Mouse (Mus musculus): Measurements from ENCODE around the gene Tmem203. TPM values are rescaled to one million over a fixed set of nuclear protein-coding genes. Genes with fewer than 3 reads are reported as not detected.

Tmem203 gene
- polyA plus RNA-seq, 1 experiment from 2014 or later = 15.9 TPM

DNA sequence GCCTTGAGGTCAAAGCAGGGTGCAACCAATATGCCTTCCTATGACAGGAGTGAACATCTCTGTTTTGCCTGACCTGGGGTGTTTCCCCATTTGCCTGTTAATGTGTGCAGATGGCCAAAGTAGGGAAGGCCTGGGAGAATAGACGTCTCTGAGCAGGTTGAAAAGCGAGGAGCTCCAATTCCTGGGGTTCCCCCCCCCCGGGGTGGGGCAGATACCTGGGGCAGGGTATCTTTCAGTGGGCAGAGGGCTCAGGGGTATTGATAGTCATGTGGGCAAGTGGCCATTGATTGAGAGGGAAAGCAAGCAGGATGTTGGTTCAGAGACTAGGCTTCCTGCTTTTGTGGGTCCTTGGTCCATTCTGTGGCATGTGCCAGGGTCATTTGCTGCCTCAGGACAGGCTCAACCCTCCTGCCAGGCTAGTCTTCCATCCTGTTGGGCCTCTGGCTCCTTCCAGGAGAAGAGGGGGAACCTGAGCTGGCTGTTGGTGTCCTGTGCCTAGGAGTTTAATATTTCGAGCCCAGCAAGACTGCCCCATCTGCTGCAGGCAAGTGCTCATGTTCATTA lies 12.6 kb downstream of the Tmem203 start:
- H3K9me3 ChIP-seq = no peaks in the 10 kb centered on the region
- peaks cover 28% of the 10 kb centered on the region for H3K36me3 ChIP-seq (replicated peaks)
- WGBS = 79% methylated on average over 4 of the region's 4 CpGs
- no peak overlapping the region for H3K27ac ChIP-seq
- peaks cover 62% of the 10 kb centered on the region for H3K4me1 ChIP-seq
- no peak for DNase-seq (ENCODE audit: extremely low spot score, low spot score)
- H3K4me3 ChIP-seq = no peak overlapping the region
- H3K27me3 ChIP-seq (ENCODE audit: poor library complexity, severe bottlenecking) = peaks cover 24% of the 10 kb centered on the region

DNA sequence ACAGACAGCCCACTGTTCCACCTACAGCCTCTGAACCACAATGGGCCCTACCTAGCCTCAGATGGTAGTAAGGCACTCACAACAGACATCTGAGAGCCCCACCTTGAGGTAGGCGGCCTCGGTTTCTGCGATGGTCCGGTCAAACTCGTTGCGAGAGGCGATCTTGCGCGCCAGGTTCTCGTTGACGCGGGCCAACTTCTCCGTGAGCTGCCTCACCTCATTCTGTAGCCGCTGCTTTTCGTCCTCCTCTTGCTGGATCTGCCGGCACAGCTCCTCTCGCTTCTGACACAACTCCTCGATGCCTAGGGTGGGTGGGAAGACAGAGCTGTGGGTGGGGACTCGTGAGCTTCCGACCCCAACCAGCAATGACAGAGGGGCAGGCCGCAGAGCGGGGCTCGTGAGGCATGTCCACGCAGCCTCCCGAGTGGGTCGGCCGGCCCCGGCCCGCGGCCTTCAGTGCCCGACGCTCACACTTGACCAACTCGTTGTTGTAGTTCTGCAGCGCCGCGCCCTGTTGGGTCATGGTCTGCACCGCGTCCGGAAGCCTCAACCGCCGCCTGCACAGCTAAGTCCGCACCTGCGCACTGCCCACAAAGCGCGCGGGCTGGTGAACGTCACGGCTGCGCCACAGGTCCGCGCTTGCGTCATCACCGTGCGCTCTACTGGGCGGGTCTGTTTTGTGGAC lies 16.7 kb downstream of the Tmem203 start, which contains the start of the genes Ssna1 and Anapc2:
Gene Ssna1 (minus strand): TSS at position 612 of the 685 bp plus-strand sequence.
Gene Anapc2 (plus strand): TSS at position 652 of the 685 bp plus-strand sequence.
- under 1% methylated on average over 55 of the region's 55 CpGs for WGBS
- H3K36me3 ChIP-seq (replicated peaks) = peaks cover 67% of the 10 kb centered on the region

DNA sequence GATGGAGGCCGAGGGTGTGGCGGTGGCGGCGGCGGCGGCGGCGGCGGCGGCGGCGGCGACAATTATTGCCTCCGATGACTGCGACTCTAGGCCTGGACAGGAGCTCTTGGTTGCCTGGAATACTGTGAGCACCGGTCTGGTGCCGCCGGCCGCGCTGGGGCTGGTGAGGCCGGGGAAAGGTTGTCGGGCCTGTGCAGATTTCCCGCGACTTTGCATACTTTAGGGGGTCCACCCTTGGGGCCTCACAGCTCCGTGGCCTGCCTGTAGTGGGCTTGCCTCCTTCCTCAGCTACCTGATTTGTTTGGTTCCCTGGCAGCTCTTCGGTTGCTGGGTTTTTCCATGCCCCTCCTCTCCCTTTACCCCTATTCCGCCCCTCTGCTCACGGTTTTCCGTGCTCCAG lies 17.3 kb downstream of the Tmem203 start:
- no peaks in the 10 kb centered on the region for H3K27me3 ChIP-seq (ENCODE audit: poor library complexity, severe bottlenecking)
- no peak for DNase-seq (ENCODE audit: extremely low spot score, low spot score)
- H3K9me3 ChIP-seq = no peaks in the 10 kb centered on the region
- H3K36me3 ChIP-seq (replicated peaks) = peaks cover 73% of the 10 kb centered on the region
- H3K4me1 ChIP-seq = peaks cover 33% of the 10 kb centered on the region
- peak overlapping the region; percentile 88 for H3K27ac ChIP-seq
- H3K4me3 ChIP-seq = peak overlapping the region; percentile 89
- WGBS = 0% methylated on average over 29 of the region's 29 CpGs

More for the DNA sequence above, 16.7 kb downstream of the Tmem203 start, which contains the start of the genes Ssna1 and Anapc2:
- Histone ChIP-seq H3K9me3 (no peaks in the 10 kb centered on the region), H3K4me3 (peak within 1 kb of the TSS; percentile 89), H3K4me1 (peaks cover 37% of the 10 kb centered on the region), H3K27ac (peak within 1 kb of the TSS; percentile 88), H3K27me3 (ENCODE audit: poor library complexity, severe bottlenecking) (no peaks in the 10 kb centered on the region)
- peak; percentile 98 for DNase-seq (ENCODE audit: extremely low spot score, low spot score)

DNA sequence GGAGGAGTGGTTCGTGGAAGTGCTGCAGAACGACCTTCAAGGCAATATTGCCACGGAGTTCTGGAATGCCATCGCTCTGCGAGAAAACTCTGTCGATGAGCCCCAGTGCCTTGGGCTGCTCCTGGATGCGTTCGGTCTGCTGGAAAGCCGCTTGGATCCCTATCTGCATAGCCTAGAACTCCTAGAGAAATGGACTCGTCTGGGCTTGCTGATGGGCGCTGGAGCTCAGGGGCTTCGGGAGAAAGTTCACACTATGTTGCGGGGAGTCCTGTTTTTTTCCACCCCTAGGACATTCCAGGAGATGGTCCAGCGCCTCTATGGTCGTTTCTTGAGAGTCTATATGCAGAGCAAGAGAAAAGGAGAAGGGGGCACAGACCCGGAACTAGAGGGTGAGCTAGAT lies 17.8 kb downstream of the Tmem203 start:
- H3K4me3 ChIP-seq = peak overlapping the region; percentile 89
- H3K4me1 ChIP-seq = peaks cover 33% of the 10 kb centered on the region
- WGBS = 44% methylated on average over 16 of the region's 16 CpGs
- no peak for DNase-seq (ENCODE audit: extremely low spot score, low spot score)
- peak overlapping the region; percentile 88 for H3K27ac ChIP-seq
- H3K27me3 ChIP-seq (ENCODE audit: poor library complexity, severe bottlenecking) = no peaks in the 10 kb centered on the region
- H3K9me3 ChIP-seq = no peaks in the 10 kb centered on the region
- peaks cover 78% of the 10 kb centered on the region for H3K36me3 ChIP-seq (replicated peaks)

DNA sequence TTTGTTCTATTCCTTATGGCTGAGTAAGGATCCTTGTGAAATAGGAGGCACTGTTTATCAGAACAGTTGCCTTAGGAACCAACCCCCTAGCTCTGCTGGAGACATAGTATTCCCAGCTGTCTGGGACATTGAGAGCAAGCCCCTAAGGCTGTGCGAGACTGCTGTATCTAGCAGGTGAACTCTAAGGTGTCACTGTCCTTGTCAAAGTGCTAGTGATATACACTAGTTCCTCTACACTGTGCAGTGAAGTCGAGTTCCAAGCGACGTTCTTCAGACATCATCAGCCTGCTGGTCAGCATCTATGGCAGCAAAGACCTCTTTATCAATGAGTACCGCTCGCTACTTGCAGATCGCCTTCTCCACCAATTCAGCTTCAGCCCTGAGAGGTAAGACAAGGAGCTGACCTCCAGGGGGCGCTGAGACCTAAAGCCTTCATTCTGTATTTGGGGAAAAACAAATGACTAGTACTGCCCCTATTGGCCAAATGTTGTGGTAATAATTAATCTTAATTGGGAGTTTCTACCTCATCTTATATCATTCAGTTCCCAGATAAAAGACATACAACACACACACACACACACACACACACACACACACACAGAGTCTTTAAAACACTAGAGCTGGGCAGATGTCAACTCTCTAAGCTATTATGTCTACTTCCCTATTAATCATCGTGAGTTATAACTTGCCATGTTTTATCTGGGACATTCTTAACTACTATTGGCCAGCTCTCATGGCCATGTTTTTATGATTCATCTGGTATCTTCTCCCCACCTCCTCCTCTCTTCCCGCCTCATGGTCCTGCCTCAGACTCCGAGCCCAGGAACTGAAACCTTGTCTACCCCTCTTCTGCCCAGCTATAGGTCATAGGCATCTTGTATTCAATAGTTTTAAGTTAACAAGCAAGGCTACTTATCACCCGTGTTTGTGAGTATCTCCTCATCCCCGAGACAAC lies 24.0 kb downstream of the Tmem203 start:
- peak; percentile 73 for DNase-seq (ENCODE audit: extremely low spot score, low spot score)
- H3K4me1 ChIP-seq = peaks cover 3% of the 10 kb centered on the region; the same call in 1 of the 2 replicates
- H3K9me3 ChIP-seq = no peaks in the 10 kb centered on the region
- peaks cover 99% of the 10 kb centered on the region for H3K36me3 ChIP-seq (replicated peaks)
- no peak overlapping the region for H3K27ac ChIP-seq
- 60% methylated on average over 13 of the region's 13 CpGs for WGBS
- H3K4me3 ChIP-seq = no peak overlapping the region
- H3K27me3 ChIP-seq (ENCODE audit: poor library complexity, severe bottlenecking) = no peaks in the 10 kb centered on the region

DNA sequence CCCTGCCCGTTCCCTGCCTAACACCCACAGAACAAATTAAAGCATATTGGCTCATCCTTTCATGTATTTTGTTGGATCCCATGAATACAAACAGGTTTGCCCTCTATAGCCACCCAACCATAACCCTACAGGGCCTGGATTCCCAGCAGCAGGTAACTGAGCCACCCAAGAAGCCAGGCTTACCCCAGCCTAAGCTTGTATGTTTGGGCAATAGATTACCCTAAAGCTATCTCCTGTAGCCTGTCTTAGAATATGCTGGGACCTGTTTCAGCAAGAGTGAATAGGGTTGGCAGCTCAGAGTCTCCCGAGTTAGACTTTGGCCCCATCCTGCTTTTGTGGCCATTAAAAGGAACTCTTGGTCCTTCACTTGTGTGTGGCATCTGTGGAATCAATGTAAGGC lies 30.3 kb downstream of the Tmem203 start:
- 93% methylated on average over 2 of the region's 2 CpGs for WGBS
- peaks cover 60% of the 10 kb centered on the region for H3K36me3 ChIP-seq (replicated peaks)
- no peak for DNase-seq (ENCODE audit: extremely low spot score, low spot score)

DNA sequence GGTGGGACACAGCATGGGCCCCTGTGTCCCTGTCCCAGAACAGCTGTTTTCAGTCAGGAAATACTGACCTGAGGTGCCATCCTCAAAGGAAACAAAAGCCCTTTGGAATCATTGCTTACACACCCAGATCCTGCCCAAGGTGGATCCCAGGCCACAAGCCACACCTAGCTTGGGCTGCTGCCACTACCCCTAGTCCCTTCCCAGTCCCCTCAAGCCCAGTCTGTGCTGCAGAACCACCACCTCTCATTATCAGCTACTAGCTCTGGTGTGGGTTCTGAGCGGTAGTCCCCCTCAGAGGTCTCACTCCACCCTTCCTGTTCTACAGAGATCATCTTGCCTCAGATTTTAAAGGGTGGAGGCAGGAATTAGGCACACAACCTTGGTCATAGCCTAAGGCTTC lies 31.1 kb downstream of the Tmem203 start:
- Histone ChIP-seq H3K27ac (no peak overlapping the region), H3K9me3 (no peaks in the 10 kb centered on the region), H3K4me3 (no peak overlapping the region), H3K36me3 (replicated peaks) (peaks cover 52% of the 10 kb centered on the region), H3K27me3 (ENCODE audit: poor library complexity, severe bottlenecking) (peaks cover 49% of the 10 kb centered on the region), H3K4me1 (peaks cover 18% of the 10 kb centered on the region)
- WGBS = 88% methylated on average over 1 of the region's 1 CpGs
- DNase-seq (ENCODE audit: extremely low spot score, low spot score) = no peak

More for the DNA sequence above, 30.3 kb downstream of the Tmem203 start:
- peaks cover 42% of the 10 kb centered on the region for H3K27me3 ChIP-seq (ENCODE audit: poor library complexity, severe bottlenecking)
- no peak overlapping the region for H3K27ac ChIP-seq
- H3K4me3 ChIP-seq = no peak overlapping the region
- no peaks in the 10 kb centered on the region for H3K9me3 ChIP-seq
- peaks cover 11% of the 10 kb centered on the region for H3K4me1 ChIP-seq

DNA sequence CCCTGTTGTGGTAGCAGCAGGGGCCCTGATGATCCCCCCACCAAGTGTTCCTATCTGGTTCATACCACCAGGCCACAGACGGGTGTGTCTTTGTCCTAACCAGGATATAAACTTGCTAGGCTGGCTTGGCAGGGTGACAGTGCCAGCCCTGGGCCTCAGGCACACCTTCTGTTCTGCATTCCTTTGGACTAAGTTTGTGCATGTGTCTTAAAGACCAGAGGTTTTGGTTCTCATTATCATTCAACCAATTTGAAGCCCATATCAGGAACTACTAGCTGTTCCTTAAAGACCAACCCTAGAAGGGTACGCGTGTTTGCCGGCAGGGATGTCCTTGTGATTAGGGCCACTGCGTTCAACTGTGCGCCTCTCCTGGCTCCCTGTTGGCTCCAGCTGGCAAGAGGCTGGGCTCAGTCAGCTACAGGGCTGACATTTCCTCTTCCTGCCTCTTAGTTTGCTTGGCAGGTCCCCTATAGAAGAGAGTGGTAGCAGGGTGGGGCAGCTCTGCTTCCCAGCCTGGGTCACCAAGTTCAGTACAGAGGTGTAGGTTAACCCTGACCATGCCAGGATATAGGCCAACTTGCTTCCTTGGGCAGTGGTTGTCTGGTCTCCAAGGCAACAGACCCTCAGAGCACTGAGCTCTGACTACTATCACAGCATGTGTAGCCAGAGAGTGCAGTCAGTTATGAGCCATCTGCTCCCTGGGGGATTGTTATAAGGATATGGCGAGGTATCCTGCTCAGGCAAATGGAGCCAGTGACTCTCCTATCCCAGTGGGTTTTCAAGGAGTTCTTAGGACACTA lies 31.8 kb downstream of the Tmem203 start:
- peaks cover 56% of the 10 kb centered on the region for H3K27me3 ChIP-seq (ENCODE audit: poor library complexity, severe bottlenecking)

DNA sequence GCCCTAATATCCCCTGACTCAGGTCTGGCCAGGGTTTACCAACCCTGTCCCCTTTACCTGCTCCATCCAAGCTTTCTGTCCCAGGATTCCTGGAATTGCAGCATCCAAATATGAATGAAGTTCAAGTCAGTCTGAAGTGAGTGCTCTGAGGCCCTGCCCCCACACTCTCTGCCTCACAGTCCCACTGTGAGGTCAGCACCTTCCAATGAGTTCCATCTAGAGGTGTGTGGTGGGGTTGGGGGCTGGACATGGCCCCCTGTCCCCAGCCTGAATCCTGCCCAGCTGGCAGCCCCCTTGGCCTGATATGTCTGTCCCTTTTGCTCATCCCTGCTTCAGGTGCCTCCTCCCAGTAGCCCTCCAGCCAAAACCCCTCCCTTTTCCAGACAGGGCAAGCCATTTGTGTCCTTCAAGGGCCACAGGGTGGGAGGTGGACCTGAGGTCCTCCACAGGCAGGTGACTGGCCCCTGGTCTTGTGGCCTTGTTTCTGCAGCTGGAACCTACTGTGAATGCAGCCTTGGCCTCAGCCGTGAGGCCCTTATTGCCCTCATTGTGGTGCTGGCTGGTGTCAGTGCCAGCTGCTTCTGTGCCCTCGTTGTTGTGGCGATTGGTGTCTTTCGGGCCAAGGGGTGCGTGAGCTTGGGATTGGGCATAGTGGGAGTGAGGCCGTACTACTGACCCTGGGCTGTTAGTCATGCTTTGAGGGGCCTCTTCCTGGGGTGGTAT lies 32.8 kb downstream of the Tmem203 start, which contains the start of gene Tmem210:
Gene Tmem210 (plus strand): TSS at position 219 of the 723 bp plus-strand sequence.
- WGBS = 90% methylated on average over 6 of the region's 6 CpGs
- DNase-seq (ENCODE audit: extremely low spot score, low spot score) = no peak
- Histone ChIP-seq H3K4me3 (no peak within 1 kb of the TSS), H3K36me3 (replicated peaks) (peaks cover 35% of the 10 kb centered on the region), H3K27ac (no peak within 1 kb of the TSS), H3K27me3 (ENCODE audit: poor library complexity, severe bottlenecking) (peaks cover 67% of the 10 kb centered on the region), H3K4me1 (peaks cover 33% of the 10 kb centered on the region), H3K9me3 (no peaks in the 10 kb centered on the region)

More for the DNA sequence above, 31.8 kb downstream of the Tmem203 start:
- Histone ChIP-seq H3K9me3 (no peaks in the 10 kb centered on the region), H3K4me1 (peaks cover 25% of the 10 kb centered on the region), H3K27ac (no peak overlapping the region), H3K4me3 (no peak overlapping the region), H3K36me3 (replicated peaks) (peaks cover 45% of the 10 kb centered on the region)
- 66% methylated on average over 7 of the region's 7 CpGs for WGBS
- DNase-seq (ENCODE audit: extremely low spot score, low spot score) = no peak

DNA sequence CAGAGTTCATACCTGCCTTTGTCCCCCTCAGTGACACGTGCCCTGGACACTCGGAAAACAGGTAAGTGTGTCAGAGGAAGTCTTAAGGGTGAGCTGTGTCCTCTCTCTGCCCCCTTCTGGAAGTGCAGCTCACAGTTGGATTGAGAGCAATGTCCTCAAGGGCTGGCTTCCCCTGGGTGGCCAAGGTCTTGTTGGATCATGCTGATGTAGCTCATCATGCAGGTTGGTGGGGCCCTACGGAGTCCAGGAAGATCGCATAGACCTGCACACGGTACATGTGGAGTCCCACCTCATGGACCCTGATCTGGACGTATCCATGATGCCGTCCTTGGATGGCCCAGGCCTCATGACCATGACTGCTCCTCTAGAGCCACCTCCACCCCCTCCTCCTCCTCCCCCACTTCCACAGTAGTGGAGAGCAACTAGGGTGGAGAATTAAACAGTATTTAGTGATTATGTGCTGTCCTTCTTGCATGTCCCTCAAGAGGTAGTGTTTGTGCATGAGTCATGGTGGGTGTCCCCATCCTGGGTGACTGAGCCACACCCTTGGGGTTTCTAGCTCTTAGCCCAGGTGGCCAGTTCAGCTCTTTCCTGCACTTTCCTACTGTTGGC lies 33.6 kb downstream of the Tmem203 start:
- Histone ChIP-seq H3K4me1 (peaks cover 33% of the 10 kb centered on the region), H3K27ac (no peak overlapping the region), H3K36me3 (replicated peaks) (peaks cover 27% of the 10 kb centered on the region), H3K9me3 (no peaks in the 10 kb centered on the region), H3K27me3 (ENCODE audit: poor library complexity, severe bottlenecking) (peaks cover 74% of the 10 kb centered on the region), H3K4me3 (no peak overlapping the region)
- 84% methylated on average over 7 of the region's 7 CpGs for WGBS
- DNase-seq (ENCODE audit: extremely low spot score, low spot score) = no peak

DNA sequence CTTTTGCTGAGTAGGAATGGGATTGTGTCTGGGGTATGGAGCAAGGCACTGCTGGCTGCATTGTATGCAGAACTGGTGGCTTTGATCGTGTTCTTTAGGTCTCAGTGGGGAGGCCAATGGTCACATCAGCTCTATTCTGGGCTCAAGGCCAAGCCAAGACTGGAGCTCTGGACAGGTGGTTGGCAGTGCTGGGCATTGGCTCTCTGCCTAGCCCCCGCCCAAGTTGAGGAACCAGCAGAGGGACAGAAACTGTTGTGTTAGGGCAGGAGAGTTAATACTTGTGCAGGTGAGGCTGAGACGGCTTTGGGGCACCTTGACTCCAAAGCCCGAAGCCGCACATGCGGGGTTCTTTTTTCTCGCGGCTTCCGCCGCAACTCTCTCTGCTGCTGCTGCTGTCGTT lies 34.4 kb downstream of the Tmem203 start, which contains the start of gene Lrrc26:
Gene Lrrc26 (plus strand): TSS at position 265 of the 400 bp plus-strand sequence.
- Histone ChIP-seq H3K27ac (no peak within 1 kb of the TSS), H3K4me3 (peak within 1 kb of the TSS; percentile 25; the same call in 1 of the 2 replicates), H3K4me1 (peaks cover 33% of the 10 kb centered on the region), H3K9me3 (no peaks in the 10 kb centered on the region), H3K36me3 (replicated peaks) (peaks cover 19% of the 10 kb centered on the region), H3K27me3 (ENCODE audit: poor library complexity, severe bottlenecking) (peaks cover 82% of the 10 kb centered on the region)
- 9% methylated on average over 11 of the region's 11 CpGs for WGBS
- DNase-seq (ENCODE audit: extremely low spot score, low spot score) = no peak
